ENCODE assay signal across 9 mouse cellular contexts in genomic region chr13:101695876-101696275, GRCm38 (mm10).
DNase-seq lines count a peak whose midpoint lies in the region; ATAC-seq lines count a peak whose summit lies in the region.
"Had no signal": no experiment of that assay in that cellular context is flagged by ENCODE, and none has a peak within 500 bp of the region (broad histone marks: within the 10 kb centered on the region; RNA-seq: fewer than 3 reads in every experiment).

No protein-coding gene starts in this region.

- no peaks in the 10 kb centered on the region for H3K36me3 ChIP-seq in midbrain, embryonic 10.5 days
- H3K36me3 ChIP-seq in midbrain, embryonic 13.5 days = 0 out of 2 replicates have a peak, but pooled peaks cover 5% of the 10 kb centered on the region
- peaks cover 7% of the 10 kb centered on the region; the same call in 1 of the 2 replicates for H3K36me3 ChIP-seq in liver, embryonic 11.5 days (ENCODE audit: control insufficient read depth, insufficient read depth, low read length)

- peaks cover 69% of the 10 kb centered on the region for H3K4me1 ChIP-seq in midbrain, embryonic 10.5 days
- H3K4me1 ChIP-seq in midbrain, embryonic 13.5 days (replicated peaks) = peaks cover 67% of the 10 kb centered on the region
- peaks cover 22% of the 10 kb centered on the region for H3K4me1 ChIP-seq in liver, embryonic 11.5 days (replicated peaks; ENCODE audit: control insufficient read depth, insufficient read depth, low read length)

- H3K4me3 ChIP-seq in midbrain, embryonic 10.5 days = no peak overlapping the region
- no peak overlapping the region for H3K4me3 ChIP-seq in midbrain, embryonic 13.5 days (replicated peaks)
- H3K4me3 ChIP-seq in liver, embryonic 11.5 days (ENCODE audit: low read depth, low read length) = no peak overlapping the region
- H3K4me3 ChIP-seq: hindbrain, embryonic 15.5 days had no signal

- ATAC-seq in midbrain, embryonic 13.5 days = no peak
- no peak for ATAC-seq in liver, embryonic 11.5 days (replicated peaks; ENCODE audit: low FRiP score)

- H3K27ac ChIP-seq in midbrain, embryonic 10.5 days (replicated peaks) = no peak overlapping the region
- no peak overlapping the region for H3K27ac ChIP-seq in midbrain, embryonic 13.5 days
- no peak overlapping the region for H3K27ac ChIP-seq in liver, embryonic 11.5 days (ENCODE audit: low read depth, low read length)

- H3K9me3 ChIP-seq in midbrain, embryonic 10.5 days (replicated peaks) = no peaks in the 10 kb centered on the region
- H3K9me3 ChIP-seq in midbrain, embryonic 13.5 days = no peaks in the 10 kb centered on the region
- H3K9me3 ChIP-seq in liver, embryonic 11.5 days (ENCODE audit: control insufficient read depth, low read length) = no peaks in the 10 kb centered on the region
- H3K9me3 ChIP-seq: hindbrain, embryonic 15.5 days had no signal

- DNase-seq in midbrain, embryonic 10.5 days (ENCODE audit: low spot score) = peak; percentile 81
- DNase-seq in c-Kit-negative CD71-positive TER-119-positive erythroid progenitor cells, embryonic 14.5 days (ENCODE audit: low read depth, low spot score) = peak; percentile 89
- DNase-seq in frontal cortex, postnatal 10 days (ENCODE audit: low spot score in 2 of 2) = peak; percentile 71 to 82
- DNase-seq in kidney, postnatal 10 days = peak; percentile 95
- peak; percentile 71 for DNase-seq in liver, embryonic 11.5 days (ENCODE audit: low spot score)
- DNase-seq in retina, adult 2 months (ENCODE audit: low read depth, low spot score) = peak; percentile 77
- peak; percentile 83 to 85 for DNase-seq in thymus, postnatal 36 days

- no peaks in the 10 kb centered on the region; the same call in 1 of the 2 replicates for H3K27me3 ChIP-seq in midbrain, embryonic 10.5 days (ENCODE audit: low read depth, poor library complexity, severe bottlenecking)
- no peaks in the 10 kb centered on the region for H3K27me3 ChIP-seq in midbrain, embryonic 13.5 days
- no peaks in the 10 kb centered on the region for H3K27me3 ChIP-seq in liver, embryonic 11.5 days (replicated peaks; ENCODE audit: control insufficient read depth, insufficient read depth, low read length)
- H3K27me3 ChIP-seq: hindbrain, embryonic 15.5 days had no signal

- whole genome bisulfite sequencing in midbrain, embryonic 10.5 days = 9% methylated on average over 7 of the region's 7 CpGs
- WGBS in midbrain, embryonic 13.5 days = 8% methylated on average over 7 of the region's 7 CpGs
- 7% methylated on average over 7 of the region's 7 CpGs for WGBS in liver, embryonic 11.5 days

- no peak overlapping the region for H3K9ac ChIP-seq in midbrain, embryonic 13.5 days (replicated peaks)
- H3K9ac ChIP-seq in liver, embryonic 11.5 days (ENCODE audit: low read depth, low read length) = no peak overlapping the region
- H3K9ac ChIP-seq: hindbrain, embryonic 15.5 days had no signal

- H3K4me2 ChIP-seq in midbrain, embryonic 13.5 days (replicated peaks) = no peak overlapping the region
- no peak overlapping the region for H3K4me2 ChIP-seq in liver, embryonic 11.5 days
